Mouse (Mus musculus): ENCODE results near the gene Olfm1.

The Olfm1 gene

DNA sequence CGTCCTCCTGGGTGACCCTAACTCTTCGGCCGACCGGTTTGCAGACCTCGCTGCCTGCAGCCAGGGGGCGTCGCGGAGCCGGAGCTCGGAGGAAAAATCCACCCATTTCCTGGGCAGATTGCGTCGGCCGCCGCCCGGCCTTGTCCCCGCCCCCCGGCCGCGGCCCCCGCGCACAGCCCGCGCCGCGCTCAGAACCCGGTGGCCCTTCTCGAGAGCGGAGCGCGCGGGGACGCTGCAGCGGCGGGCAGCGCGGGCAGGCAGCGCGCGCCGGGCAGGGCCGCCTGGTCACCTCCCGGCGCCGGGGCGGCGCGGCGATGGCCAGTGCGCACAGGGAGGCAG lies 12.6 kb downstream of the Olfm1 start:
- peak; percentile 40 to 55 for DNase-seq

DNA sequence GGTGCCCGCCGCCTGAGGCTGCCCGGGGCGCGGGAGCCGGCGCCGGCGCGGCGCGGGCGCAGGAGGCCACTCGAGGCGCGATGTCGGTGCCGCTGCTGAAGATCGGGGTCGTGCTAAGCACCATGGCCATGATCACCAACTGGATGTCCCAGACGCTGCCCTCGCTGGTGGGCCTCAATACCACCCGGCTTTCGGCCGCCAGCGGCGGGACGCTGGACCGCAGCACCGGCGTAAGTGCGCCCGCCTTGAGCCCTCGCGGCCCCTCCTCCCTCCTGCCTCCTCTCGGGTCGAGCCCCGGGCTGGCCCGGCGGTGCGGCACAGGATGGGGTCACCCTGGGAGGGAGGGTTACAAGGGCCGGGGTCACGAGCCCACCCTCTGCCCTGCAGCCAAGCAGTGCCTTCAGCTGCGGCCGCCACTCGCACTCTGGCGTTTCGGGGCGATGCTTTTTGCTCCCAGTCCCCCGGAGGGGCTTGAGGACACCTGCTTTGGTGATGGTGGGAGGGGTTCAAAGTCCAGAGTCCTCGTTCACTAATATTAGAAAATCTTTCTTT lies 13.2 kb downstream of the Olfm1 start:
- no peak for DNase-seq

DNA sequence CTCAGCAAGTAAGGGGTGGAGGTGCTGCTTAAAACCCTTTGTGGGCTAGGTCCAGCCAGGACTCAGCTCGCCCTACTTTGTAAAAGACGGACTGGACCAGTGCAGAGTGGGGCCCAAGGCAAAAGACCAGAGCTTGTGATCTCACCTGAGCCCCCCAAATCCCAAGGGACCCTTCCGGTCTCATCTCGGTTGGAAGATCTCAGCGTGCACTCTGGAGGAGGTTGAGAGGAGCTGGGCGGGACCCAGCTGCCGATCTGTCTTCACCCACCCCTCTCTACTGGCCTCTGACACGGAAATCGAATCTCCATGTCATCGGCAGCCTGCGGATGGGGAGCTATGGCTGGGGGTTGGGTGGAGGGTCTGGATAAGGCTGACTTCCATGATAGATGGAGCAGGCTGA lies 13.7 kb downstream of the Olfm1 start:
- DNase-seq = no peak

DNA sequence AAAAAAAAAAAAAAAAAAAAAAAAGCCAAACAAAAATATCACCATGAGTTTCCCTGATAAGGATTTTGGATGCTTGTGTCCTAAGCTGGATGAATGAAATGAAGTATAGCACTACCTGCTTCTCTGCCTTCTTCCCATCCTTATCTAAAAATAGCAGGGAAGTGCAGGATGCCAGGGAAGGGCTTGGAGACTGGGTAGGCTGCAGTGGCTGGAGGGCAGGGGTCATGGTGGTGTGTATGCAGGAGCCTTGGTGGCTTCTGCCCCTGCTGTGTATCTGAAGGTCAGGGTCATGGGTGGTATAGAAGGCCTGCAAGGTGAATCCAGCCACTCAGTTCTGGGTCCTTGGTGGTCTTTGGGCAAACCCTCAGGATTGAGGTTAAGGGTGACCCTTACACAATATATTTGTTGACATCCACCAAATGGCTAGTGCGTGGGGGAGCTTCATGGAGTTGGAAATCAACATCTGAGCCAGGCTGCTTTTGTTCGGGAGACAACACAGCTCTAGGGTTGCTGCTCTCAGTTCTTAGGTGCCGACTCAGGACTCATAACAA lies 14.5 kb downstream of the Olfm1 start:
- DNase-seq = no peak

DNA sequence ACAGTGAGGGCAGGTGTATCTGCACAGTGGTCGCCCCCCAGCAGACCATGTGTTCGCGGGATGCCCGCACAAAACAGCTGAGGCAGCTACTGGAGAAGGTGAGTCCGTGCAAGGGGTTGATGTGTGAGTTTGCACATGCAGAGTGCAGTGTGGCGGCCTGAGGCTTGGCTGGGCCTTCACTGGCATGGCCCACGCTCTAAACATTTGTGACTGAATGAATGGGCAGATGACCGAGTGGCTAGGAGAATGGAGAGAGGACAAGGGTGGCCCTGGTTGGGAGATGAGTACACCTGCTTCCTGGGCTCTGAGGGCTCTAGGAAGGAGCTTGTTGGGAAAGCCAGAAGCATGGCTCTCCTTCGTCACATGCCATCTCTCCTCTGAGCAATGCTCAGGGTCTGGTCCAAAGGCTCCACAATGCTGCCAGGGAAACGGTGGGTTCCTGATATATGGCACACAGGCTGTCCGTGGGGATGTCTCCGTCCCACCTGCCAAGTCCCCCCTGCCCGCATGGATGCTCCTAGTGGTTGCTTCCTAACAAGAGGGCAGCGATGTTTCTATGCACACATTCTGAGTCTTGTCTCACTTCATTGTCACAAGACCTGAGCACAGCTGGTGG lies 15.4 kb downstream of the Olfm1 start:
- no peak for DNase-seq

DNA sequence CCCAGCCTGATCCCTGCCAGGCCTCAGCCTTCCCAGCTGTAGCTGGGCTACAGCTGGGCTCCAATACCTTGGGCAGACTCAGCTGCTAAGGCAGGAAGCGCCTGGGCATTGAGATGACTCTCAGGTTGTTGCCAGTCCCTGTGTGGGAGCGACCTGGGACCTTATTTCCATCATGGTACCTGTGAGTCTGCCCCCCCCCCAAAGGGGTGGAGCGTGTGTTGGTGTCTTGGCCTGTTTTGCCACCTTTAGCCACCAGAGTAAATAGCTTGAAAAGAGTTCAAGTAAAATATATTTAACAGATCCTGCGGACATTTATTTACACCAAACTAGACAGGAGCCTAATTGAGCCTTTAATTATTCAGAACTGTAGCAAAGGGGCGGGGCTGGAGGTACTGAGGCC lies 16.4 kb downstream of the Olfm1 start:
- DNase-seq = no peak

DNA sequence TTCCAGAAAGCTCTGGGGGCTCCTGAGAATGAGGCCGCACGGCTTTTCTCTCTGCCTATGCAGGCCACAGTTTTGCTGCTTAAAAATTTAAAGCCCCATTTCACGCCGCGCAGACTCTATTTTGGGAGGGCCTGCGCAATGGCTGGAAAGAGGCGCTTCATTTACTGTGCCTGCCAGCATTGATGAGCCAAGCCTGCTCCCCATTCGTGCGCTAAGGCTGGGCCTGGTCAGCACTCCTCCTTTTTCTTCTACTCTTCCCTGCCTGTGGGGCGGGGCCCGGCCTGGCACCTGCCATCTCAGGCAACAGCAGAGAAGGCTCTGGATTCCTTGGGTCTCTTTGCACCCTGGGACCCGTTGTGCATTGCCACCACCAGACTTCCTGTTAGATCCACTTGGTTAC lies 16.9 kb downstream of the Olfm1 start:
- DNase-seq = no peak

DNA sequence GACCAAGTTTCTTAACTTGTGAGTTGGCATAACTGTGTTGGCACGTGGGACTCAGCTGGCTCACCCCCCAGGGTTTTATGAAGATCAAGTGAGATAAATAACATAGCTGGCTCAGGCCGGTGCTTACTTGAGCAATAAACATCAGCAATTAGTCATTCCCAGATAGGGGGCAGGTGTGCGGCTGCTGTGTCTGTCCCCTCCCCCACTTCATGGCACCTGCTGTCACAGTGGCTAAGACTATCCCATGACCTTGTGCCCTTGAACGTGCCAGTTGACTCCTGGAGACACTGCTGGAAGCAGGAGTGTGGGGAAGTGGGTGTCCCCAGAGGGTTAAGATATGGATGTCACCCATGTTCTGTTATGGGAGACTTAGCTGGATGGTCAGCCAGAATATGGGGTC lies 17.5 kb downstream of the Olfm1 start:
- DNase-seq = no peak

DNA sequence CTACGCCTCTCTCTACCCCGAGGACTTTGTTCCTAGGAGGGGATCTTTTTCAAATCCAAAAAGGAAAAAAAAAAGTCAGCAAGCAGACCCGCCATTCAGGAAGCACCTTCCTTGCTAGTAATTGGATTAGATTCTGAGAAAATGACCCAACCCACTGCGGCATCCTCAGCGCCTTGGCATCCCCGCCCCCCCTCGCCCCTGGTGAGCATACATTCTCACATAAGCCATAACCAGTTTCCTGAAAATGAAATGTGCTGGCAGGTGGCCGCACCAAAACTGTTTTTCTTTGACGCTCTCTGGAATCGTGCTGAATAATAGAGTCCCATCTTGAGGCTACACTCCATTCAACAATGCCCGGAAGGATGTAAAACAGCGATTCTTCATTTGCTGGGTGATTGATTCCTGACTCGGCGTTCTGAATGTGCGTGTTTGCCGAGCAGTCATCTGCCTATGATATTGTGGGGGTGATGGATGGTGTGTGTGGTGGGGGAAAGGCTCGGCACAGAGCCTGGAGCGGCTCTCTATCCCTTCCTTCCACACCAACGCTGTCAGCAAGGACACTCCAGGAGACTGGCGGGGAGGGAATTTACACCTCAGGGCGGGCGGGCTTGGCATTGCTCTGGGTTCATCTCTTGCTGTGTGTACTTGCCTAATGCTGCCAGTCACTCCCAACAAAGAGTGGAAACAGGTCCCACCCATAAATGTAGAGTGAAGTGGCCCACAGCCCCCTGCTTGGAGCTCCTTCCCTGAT lies 18.9 kb downstream of the Olfm1 start:
- no peak for DNase-seq

DNA sequence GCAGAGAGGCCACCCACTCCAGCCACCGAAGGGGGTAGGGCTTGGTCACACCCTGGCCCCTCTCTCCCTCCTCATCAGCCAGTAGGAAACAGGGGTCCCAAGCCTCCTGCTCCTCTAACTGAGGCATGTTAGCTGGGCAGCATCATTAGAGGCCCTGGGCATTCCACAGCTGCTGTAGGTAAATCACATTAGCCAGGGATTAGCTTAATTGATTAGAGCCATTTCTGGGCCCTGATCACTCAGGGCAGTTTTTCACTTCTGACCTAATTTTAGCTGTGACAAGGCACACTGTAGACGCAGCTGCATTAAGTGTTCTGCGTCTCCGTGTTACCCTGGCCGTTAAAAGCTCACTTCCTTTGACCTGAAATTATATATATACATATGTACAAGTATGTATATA lies 20.1 kb downstream of the Olfm1 start:
- DNase-seq = no peak

DNA sequence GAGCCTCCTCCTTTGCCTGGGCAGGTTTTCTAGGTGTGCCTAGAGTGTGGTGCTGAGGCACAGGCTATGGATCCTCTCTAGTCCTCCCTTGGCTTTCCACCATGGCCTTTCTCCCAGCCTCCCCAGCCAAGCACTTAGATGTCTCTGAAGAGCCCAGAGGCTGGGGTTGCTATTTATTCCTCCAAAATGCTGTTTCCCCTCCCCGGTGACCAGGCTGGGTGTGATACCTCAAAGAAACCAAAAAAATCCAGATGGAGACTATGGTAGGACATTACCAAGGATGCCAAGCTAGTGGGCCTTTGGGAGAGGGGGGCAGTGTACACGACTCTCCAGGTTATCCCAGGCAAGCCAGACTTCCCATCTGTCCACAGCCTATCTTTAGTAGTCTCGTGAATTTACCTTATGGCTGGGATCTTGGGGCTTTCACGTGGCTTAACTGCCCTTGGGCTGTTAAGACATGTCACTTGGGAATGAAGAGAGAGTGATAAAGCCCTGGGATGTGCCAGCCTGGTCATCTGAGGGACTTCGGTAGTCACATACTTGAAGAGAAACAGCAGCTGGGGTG lies 23.5 kb downstream of the Olfm1 start:
- DNase-seq = no peak

DNA sequence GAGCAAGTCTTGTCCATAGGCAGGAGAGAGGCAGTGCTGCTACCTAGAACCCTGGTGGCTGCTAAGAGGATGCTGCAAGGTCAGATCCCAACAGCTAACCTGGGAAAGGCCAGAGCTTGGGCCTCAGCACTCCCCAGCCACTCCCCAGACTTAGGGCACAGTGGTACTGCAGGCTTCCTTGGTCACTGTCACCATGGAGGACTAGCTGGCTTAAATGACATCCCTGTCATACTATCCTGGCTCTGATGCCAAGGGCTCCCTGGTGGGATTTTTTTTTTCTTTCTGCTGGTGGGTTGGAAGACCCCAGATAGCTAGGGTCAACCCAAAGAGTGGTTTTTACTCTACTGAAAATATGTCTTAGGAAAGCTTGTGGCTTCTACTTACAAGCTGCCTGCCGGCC lies 25.0 kb downstream of the Olfm1 start:
- DNase-seq = no peak

DNA sequence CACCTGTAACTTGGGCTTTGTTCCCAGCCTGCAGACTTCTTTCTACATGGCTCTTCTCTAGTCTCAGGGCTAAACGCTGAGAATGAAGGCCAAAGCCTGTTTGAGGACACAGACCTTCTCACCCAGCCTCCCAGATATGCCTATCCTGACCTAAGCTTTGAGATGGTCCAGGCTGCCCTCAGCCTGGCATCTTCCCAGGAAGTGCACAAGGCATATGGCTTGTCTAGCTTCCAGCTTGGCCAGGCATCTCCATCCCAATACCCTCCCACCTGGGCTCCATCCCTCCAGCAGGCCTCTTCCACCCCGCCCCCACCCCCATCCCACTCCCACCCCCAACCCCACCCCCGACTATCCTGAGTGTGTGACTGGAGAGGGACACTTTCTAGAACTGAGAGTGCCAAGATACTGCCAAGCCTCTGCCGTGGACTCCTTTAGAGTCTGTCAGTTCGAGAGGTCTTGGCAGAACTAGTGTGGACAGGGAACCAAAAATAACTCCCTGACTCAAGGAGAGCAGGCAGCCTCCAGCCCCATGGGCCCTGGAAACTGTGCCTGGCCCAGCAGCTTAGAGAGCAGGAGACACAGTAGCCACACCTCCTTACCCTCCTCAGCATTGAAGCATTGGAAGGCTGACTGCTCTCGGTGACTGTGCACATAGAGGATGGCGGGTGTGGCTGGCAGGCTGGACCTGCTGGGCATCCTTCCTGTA lies 26.0 kb downstream of the Olfm1 start:
- no peak for DNase-seq

DNA sequence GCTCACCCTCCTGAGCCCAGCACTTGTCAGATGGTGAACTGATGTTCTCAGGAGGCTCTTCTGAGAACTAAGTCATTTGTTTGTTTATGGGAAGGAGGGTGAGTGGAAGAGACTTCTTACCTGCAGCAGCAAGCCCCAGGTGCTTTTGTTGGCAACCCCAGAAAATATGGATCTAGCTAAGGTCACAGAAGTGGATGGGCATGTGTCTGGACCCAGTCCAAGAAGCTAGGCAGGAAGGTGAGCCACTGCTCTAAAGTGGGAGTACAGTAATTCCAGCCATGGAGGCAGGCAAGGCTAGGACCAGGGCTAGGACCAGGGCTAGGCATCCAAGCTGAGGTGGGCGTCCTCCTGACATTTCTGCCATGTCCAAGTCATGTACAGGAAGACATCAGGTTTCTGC lies 26.8 kb downstream of the Olfm1 start:
- DNase-seq = no peak

DNA sequence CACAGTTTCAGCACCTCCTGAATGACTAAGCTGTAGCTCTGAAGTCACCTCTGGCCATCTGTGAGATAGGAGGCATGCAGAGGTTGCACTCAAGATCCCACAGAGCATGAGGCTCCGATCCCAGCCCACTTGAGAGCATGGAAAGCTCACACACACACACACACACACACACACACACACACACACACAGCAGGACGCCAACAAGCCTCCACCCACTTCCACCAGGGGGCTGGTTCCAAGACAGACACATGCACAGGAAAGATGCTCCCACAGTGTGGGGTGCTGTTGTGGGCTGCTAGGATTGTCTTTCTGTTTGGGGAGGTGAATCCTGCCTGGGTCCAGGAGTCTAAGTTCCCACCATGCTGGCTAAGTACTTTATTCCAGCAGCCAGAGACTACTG lies 29.0 kb downstream of the Olfm1 start:
- no peak for DNase-seq

DNA sequence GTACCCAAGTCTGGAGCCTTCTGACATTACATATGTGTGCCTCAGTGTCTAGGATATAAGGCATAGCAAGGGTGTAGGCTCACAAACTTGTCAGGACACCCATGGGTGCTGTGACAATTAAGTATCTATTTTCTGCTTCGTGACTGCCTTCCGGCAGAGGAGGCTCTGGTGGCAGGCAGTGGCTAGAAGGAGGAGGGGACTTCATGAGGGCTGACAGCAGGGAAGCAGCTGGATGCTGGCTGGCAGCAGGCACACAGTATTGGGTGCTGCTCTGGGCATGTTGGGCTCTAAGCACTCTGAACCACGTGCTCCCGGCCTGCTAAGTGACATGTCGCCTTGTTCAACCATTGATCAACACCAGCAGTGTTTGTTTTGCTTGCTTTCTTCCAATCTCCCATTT lies 32.0 kb downstream of the Olfm1 start:
- no peak for DNase-seq

DNA sequence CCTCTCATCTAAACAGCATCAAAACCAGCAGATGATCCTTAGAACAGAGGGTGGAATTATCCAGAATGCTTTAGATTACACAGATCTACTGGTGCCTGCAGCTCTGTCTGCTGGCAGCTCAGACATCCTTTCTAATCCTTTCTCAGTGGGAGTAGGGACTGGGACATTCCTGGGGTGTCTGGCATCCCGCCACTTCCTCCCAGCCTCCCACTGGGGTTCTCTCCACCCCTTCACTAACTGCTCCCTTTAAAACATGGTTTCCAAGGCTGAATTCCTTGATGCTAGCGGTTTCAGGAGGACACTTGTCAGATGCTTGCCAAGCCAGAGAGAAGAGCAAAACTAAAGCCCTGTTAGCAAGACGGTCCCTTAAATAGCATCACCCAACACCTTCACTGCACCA lies 33.1 kb downstream of the Olfm1 start:
- no peak for DNase-seq

DNA sequence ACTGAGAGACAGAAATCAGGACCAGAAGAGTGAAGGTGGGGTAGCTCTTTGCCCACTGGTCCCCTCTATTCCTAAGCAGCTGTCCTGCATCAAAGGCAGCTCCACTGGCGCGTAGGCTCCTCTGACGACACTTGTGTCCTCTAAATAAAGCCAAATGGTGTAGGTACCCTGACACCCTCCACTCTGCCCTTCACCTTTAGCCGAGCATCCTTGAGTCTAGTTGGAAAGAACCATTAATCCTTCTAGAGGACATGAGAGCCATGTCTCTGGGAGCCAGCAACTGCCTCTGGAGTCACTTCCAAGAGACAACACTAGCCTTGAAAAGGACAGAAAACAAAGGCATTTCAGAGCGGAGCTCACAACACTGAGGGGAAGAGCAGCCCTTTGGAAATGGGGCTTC lies 34.2 kb downstream of the Olfm1 start:
- DNase-seq = no peak

DNA sequence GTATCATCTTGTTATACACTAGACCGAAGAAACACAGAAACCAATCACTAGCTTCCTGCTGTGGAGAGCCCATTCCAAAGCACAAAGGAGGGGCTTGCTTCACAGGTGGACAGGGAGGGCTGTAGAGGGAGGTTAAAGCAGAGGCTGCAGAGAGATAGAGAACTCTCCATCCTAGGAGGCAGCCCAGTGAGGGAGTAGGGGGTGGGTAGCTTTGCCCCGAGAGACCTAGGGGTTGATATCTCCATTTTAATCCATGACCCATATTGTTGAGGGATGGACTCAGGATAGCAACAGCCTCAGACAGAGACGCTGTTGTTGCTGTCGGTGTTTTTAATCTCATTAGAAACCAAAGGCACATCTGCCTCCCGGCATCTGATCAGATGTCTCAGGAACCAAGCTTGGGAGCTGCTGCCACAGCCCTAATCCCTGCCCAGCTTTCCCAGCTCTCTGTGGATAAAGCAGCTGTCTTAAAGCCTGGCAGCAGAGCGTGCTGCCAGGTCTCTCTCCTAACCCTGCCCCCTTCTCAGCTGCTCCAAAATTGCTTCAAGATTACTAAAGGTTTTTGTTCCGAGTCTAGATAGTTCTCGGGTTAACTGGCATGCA lies 34.9 kb downstream of the Olfm1 start:
- no peak for DNase-seq

DNA sequence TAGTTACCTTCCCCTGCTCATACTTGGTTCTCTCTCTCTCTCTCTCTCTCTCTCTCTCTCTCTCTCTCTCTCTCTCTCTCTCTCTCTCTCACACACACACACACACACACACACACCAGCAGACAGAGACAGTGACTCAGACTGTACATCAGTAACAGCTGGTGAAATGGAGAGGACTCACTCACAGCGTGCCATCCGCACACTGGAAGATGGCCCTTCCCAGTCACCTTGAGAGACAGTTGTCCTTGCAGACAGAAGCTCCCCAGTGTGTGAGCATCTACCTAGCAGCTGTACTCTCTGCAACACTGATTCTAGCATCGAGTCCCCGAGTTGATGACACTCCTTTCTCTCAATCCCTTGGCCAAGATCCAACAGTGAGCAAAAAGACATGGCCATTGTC lies 35.6 kb downstream of the Olfm1 start:
- no peak for DNase-seq

DNA sequence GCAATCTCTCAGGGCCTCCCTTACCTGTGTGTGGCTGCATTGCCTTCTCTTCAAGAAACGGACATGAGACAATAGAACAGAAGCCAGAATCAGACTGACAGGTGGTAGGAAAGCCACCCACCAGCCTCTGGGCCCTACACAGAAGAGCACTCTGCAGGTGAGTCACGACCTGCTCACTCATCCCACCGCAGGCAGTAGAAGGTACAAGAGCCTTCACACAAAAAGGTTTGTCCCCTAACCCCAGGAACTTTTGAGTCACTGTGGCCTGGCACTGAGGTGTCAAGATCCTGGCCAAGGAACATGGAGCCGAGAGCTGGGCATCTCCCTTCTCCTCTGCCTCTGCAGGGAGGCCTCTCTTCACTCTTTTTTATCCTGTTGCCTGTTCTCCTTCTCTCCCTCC lies 42.3 kb downstream of the Olfm1 start:
- no peak for DNase-seq

DNA sequence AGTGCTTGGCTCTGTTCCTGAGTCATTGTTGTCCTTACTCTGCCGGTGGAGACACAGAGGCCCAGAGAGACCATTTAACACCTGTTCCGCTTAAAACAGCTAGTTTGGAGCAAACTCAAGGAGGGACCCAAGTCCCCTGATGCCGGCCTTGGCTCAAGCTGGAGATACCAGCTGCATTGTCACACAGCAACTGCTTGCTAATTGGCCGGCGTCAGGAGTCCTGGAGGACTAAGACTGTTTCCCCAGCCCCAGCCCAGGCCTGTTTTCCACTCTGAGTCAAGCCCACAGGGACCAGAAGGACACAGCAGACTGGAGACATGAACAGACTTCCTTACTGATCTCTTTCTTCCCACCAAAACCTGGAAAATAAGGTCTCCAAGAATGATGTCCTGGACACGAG lies 43.7 kb downstream of the Olfm1 start:
- DNase-seq = no peak

DNA sequence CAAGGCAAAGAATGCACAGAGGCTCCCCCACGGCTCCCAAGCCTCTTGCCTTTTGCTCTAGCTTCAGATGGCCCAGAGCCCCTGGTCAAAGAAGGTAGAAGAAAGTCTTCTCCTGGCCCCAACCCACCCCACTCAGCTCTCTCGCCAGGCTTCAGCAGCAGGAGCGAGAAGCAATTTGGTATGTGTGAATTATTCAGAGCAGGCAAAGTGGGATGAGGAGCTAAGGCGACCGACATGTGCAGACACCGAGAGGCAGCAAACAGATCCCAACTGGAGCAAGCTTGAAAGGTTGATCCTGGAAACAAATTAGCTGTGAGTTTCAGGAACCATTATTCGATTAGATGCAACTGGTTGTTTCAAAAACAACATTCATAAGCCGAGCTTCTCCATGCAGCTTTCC lies 46.8 kb downstream of the Olfm1 start:
- no peak for DNase-seq
